Mouse (Mus musculus): Measurements from ENCODE around the gene Hadhb. TPM values are rescaled to one million over a fixed set of nuclear protein-coding genes. Genes with fewer than 3 reads are reported as not detected.

Hadhb gene
- polyA plus RNA-seq, 1 experiment from 2014 or later = 107 TPM

- Histone ChIP-seq H3K4me3 (ENCODE audit: low read depth, low read length) (no peak overlapping the region), H3K4me2 (replicated peaks; ENCODE audit: low read depth, low read length) (no peak overlapping the region), H3K27ac (ENCODE audit: low read length) (no peak overlapping the region), H3K27me3 (replicated peaks; ENCODE audit: insufficient read depth, low read length) (no peaks in the 10 kb centered on the region), H3K9ac (replicated peaks; ENCODE audit: low read depth) (no peak overlapping the region), H3K36me3 (ENCODE audit: insufficient read depth, low read length) (peaks cover 31% of the 10 kb centered on the region), H3K9me3 (ENCODE audit: low read length) (no peaks in the 10 kb centered on the region), H3K4me1 (ENCODE audit: insufficient read depth, low read depth, low read length) (no peaks in the 10 kb centered on the region)
- DNase-seq (ENCODE audit: low spot score) (no peak), ATAC-seq (no peak)
- TF ChIP-seq CTCF (IDR thresholded peaks at IDR 0.05) (no peak), EP300 (IDR thresholded peaks at IDR 0.05) (no peak)
- WGBS = 92% methylated on average over 9 of the region's 9 CpGs
Observed at GRCm38 (mm10) chr5:30137271-30137670, 17.8 kb upstream of the Hadhb start.

GRCm38 (mm10) chr5:30138193-30138592 lies 16.9 kb upstream of the Hadhb start:
- Histone ChIP-seq H3K36me3 (ENCODE audit: insufficient read depth, low read length) (peaks cover 26% of the 10 kb centered on the region), H3K4me1 (ENCODE audit: insufficient read depth, low read depth, low read length) (no peaks in the 10 kb centered on the region), H3K9me3 (ENCODE audit: low read length) (no peaks in the 10 kb centered on the region), H3K4me3 (ENCODE audit: low read depth, low read length) (no peak overlapping the region), H3K27me3 (replicated peaks; ENCODE audit: insufficient read depth, low read length) (no peaks in the 10 kb centered on the region), H3K4me2 (replicated peaks; ENCODE audit: low read depth, low read length) (no peak overlapping the region), H3K9ac (replicated peaks; ENCODE audit: low read depth) (no peak overlapping the region), H3K27ac (ENCODE audit: low read length) (no peak overlapping the region)
- no peak for TF ChIP-seq EP300 (IDR thresholded peaks at IDR 0.05)
- TF ChIP-seq CTCF (IDR thresholded peaks at IDR 0.05) = no peak
- WGBS = 91% methylated on average over 4 of the region's 4 CpGs
- ATAC-seq = no peak
- DNase-seq (ENCODE audit: low spot score) = no peak

GRCm38 (mm10) chr5:30146526-30146925 lies 8.5 kb upstream of the Hadhb start:
- Histone ChIP-seq H3K9ac (replicated peaks; ENCODE audit: low read depth) (no peak overlapping the region), H3K27ac (ENCODE audit: low read length) (no peak overlapping the region), H3K36me3 (ENCODE audit: insufficient read depth, low read length) (peaks cover 13% of the 10 kb centered on the region; the same call in 1 of the 2 replicates), H3K27me3 (replicated peaks; ENCODE audit: insufficient read depth, low read length) (no peaks in the 10 kb centered on the region), H3K4me1 (ENCODE audit: insufficient read depth, low read depth, low read length) (0 out of 2 replicates have a peak, but pooled peaks cover 1% of the 10 kb centered on the region), H3K4me3 (ENCODE audit: low read depth, low read length) (no peak overlapping the region), H3K9me3 (ENCODE audit: low read length) (no peaks in the 10 kb centered on the region), H3K4me2 (replicated peaks; ENCODE audit: low read depth, low read length) (no peak overlapping the region)
- no peak for ATAC-seq
- TF ChIP-seq CTCF (IDR thresholded peaks at IDR 0.05) = no peak
- TF ChIP-seq EP300 (IDR thresholded peaks at IDR 0.05) = no peak
- WGBS = 86% methylated on average over 6 of the region's 6 CpGs
- no peak for DNase-seq (ENCODE audit: low spot score)

- H3K9me3 ChIP-seq (ENCODE audit: low read length) = no peaks in the 10 kb centered on the region
- WGBS = 80% methylated on average over 5 of the region's 5 CpGs
- ATAC-seq (no peak), DNase-seq (ENCODE audit: low spot score) (no peak)
- no peak overlapping the region for H3K4me3 ChIP-seq (ENCODE audit: low read depth, low read length)
- no peak for TF ChIP-seq EP300 (IDR thresholded peaks at IDR 0.05)
- no peaks in the 10 kb centered on the region for H3K27me3 ChIP-seq (replicated peaks; ENCODE audit: insufficient read depth, low read length)
- H3K27ac ChIP-seq (ENCODE audit: low read length) = no peak overlapping the region
- H3K4me1 ChIP-seq (ENCODE audit: insufficient read depth, low read depth, low read length) = 0 out of 2 replicates have a peak, but pooled peaks cover 3% of the 10 kb centered on the region
- H3K9ac ChIP-seq (replicated peaks; ENCODE audit: low read depth) = no peak overlapping the region
- peaks cover 13% of the 10 kb centered on the region; the same call in 1 of the 2 replicates for H3K36me3 ChIP-seq (ENCODE audit: insufficient read depth, low read length)
- no peak overlapping the region for H3K4me2 ChIP-seq (replicated peaks; ENCODE audit: low read depth, low read length)
Observed at GRCm38 (mm10) chr5:30148133-30148920, 6.7 kb upstream of the Hadhb start.

- WGBS = 64% methylated on average over 4 of the region's 4 CpGs
- Histone ChIP-seq H3K4me3 (ENCODE audit: low read depth, low read length) (no peak overlapping the region), H3K27ac (ENCODE audit: low read length) (no peak overlapping the region), H3K27me3 (replicated peaks; ENCODE audit: insufficient read depth, low read length) (no peaks in the 10 kb centered on the region), H3K4me1 (ENCODE audit: insufficient read depth, low read depth, low read length) (peaks cover 5% of the 10 kb centered on the region; the same call in 1 of the 2 replicates), H3K9ac (replicated peaks; ENCODE audit: low read depth) (no peak overlapping the region), H3K4me2 (replicated peaks; ENCODE audit: low read depth, low read length) (no peak overlapping the region), H3K36me3 (ENCODE audit: insufficient read depth, low read length) (no peaks in the 10 kb centered on the region), H3K9me3 (ENCODE audit: low read length) (no peaks in the 10 kb centered on the region)
- DNase-seq (ENCODE audit: low spot score) (no peak), ATAC-seq (no peak)
- no peak for TF ChIP-seq CTCF (IDR thresholded peaks at IDR 0.05)
- TF ChIP-seq EP300 (IDR thresholded peaks at IDR 0.05) = no peak
Observed at GRCm38 (mm10) chr5:30152007-30152406, 3.0 kb upstream of the Hadhb start.

GRCm38 (mm10) chr5:30152413-30152812 lies 2.6 kb upstream of the Hadhb start:
- no peak for TF ChIP-seq CTCF (IDR thresholded peaks at IDR 0.05)
- TF ChIP-seq EP300 (IDR thresholded peaks at IDR 0.05) = no peak
- 67% methylated on average over 1 of the region's 1 CpGs for WGBS
- no peak overlapping the region for H3K4me2 ChIP-seq (replicated peaks; ENCODE audit: low read depth, low read length)
- no peak overlapping the region for H3K9ac ChIP-seq (replicated peaks; ENCODE audit: low read depth)
- no peak overlapping the region for H3K4me3 ChIP-seq (ENCODE audit: low read depth, low read length)
- peaks cover 5% of the 10 kb centered on the region; the same call in 1 of the 2 replicates for H3K4me1 ChIP-seq (ENCODE audit: insufficient read depth, low read depth, low read length)
- no peaks in the 10 kb centered on the region for H3K9me3 ChIP-seq (ENCODE audit: low read length)
- DNase-seq (ENCODE audit: low spot score) = peak; percentile 10
- no peaks in the 10 kb centered on the region for H3K27me3 ChIP-seq (replicated peaks; ENCODE audit: insufficient read depth, low read length)
- no peaks in the 10 kb centered on the region for H3K36me3 ChIP-seq (ENCODE audit: insufficient read depth, low read length)
- ATAC-seq = no peak
- no peak overlapping the region for H3K27ac ChIP-seq (ENCODE audit: low read length)
